Mouse (Mus musculus) small intestine, adult 2 months (tissue): ENCODE data around the gene Senp7.

Experiments used
- CTCF ChIP-seq: fragments of 200-500 bp; IDR thresholded peaks from 2 replicates; pipeline ENCODE4 v1.5.1; 2012; ENCODE audit warnings: low read depth, mild to moderate bottlenecking, control low read depth, inconsistent platforms, low read length, moderate library complexity, mixed read lengths; ENCODE audit not compliant: insufficient replicate concordance, insufficient read length; ENCODE audit errors: extremely low read depth
- POLR2A ChIP-seq: fragments of 200-500 bp; IDR thresholded peaks from 2 replicates; pipeline ENCODE4 v1.6.1; 2012; ENCODE audit warnings: low read depth, mild to moderate bottlenecking, control low read depth, inconsistent platforms, low read length, moderate library complexity

- TF ChIP-seq CTCF (no peak), POLR2A (no peak)
These were observed 34.1 kb upstream of the Senp7 start for GRCm38 (mm10) chr16:56014076-56014475.
